Mouse (Mus musculus) lung, adult 18-20 months (tissue): ENCODE results near the gene Ago4.

Experiments
- DNase-seq, 2 experiments: peaks; one replicate each; pipeline ENCODE4 v3.0.0; 2022; ENCODE audit warnings: mixed read lengths in 2 of 2

Ago4 gene

GRCm38 (mm10) chr4:126468285-126468901 is 64.9 kb downstream of the Ago4 start, which contains the start of gene Ago1:
TSS of gene Ago1 (minus strand) at chr4:126468583.
- DNase-seq: peak; percentile 94 to 96

GRCm38 (mm10) chr4:126467721-126468284 is 65.5 kb downstream of the Ago4 start:
- peak; percentile 67 to 75 for DNase-seq

GRCm38 (mm10) chr4:126466251-126466750 is 67.0 kb downstream of the Ago4 start:
- DNase-seq: no peak

GRCm38 (mm10) chr4:126465843-126466242 is 67.4 kb downstream of the Ago4 start:
- peak in 1 of 2 experiments; percentile 19 for DNase-seq

- DNase-seq: no peak
These were observed 68.4 kb downstream of the Ago4 start for GRCm38 (mm10) chr4:126464892-126465235.

- DNase-seq: no peak
These were observed 68.9 kb downstream of the Ago4 start for GRCm38 (mm10) chr4:126464189-126464891.

GRCm38 (mm10) chr4:126455441-126455840 is 77.8 kb downstream of the Ago4 start:
- no peak for DNase-seq

- DNase-seq: no peak
These were observed 78.6 kb downstream of the Ago4 start for GRCm38 (mm10) chr4:126454547-126455254.

GRCm38 (mm10) chr4:126450268-126450667 is 83.0 kb downstream of the Ago4 start:
- DNase-seq: no peak

GRCm38 (mm10) chr4:126447126-126447525 is 86.1 kb downstream of the Ago4 start:
- peak; percentile 42 to 49 for DNase-seq

GRCm38 (mm10) chr4:126444528-126444927 is 88.7 kb downstream of the Ago4 start:
- no peak for DNase-seq
